Mouse (Mus musculus) brain, embryonic 14.5 days (tissue): ENCODE measurements around the gene Phyhipl. TPM values are rescaled to one million over a fixed set of nuclear protein-coding genes. Genes with fewer than 3 reads are reported as not detected.
A peak's percentile ranks its signal among the peaks of the same experiment; 100 is the strongest.

Experiments
- DNase-seq: peaks from one replicate; pipeline ENCODE4 v3.0.0-alpha.2; 2011; ENCODE audit warnings: low read depth
- CTCF ChIP-seq: fragments of 200-500 bp; IDR thresholded peaks from 2 replicates; pipeline ENCODE4 v1.5.1; 2012; ENCODE audit warnings: inconsistent platforms, mild to moderate bottlenecking, moderate library complexity, borderline replicate concordance; ENCODE audit not compliant: insufficient read depth, insufficient read length; ENCODE audit errors: extremely low read depth
- POLR2A ChIP-seq: fragments of 200-500 bp; IDR thresholded peaks from 2 replicates; pipeline ENCODE4 v1.6.1; 2012; ENCODE audit warnings: mild to moderate bottlenecking, inconsistent platforms, borderline replicate concordance; ENCODE audit not compliant: poor library complexity, insufficient read depth, insufficient read length, severe bottlenecking; ENCODE audit errors: extremely low read depth
- polyA plus RNA-seq: library from polyadenylated mRNA; depleted of rRNA; stranded (reverse); fragments of >200 nt; gene quantifications from 2 replicates; pipeline ENCODE4 v1.2.3, GENCODE M21; 2012

Phyhipl gene
- polyA plus RNA-seq, 1 experiment: 102 TPM

DNA sequence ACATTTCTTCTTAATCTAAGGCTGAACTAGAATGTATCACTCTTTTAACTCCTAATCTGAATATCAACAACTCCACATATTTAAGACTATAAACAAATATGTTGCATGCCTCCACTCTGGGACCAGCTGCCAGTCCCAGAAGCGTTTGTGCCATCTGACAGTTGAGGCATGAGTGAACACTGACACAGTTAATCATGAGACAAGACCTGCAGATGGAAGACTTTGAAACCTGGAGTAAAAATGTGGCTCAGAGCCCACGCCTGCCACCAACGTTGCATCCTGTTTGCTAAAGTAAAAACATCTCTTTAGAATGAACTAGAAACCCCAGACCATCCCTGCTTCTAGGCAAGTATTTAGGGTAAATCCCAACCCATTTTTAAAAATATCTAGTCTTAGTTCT is 1.6 kb downstream of the Phyhipl start:
- DNase-seq: peak; percentile 70
- no peak for TF ChIP-seq POLR2A
- TF ChIP-seq CTCF: no peak

DNA sequence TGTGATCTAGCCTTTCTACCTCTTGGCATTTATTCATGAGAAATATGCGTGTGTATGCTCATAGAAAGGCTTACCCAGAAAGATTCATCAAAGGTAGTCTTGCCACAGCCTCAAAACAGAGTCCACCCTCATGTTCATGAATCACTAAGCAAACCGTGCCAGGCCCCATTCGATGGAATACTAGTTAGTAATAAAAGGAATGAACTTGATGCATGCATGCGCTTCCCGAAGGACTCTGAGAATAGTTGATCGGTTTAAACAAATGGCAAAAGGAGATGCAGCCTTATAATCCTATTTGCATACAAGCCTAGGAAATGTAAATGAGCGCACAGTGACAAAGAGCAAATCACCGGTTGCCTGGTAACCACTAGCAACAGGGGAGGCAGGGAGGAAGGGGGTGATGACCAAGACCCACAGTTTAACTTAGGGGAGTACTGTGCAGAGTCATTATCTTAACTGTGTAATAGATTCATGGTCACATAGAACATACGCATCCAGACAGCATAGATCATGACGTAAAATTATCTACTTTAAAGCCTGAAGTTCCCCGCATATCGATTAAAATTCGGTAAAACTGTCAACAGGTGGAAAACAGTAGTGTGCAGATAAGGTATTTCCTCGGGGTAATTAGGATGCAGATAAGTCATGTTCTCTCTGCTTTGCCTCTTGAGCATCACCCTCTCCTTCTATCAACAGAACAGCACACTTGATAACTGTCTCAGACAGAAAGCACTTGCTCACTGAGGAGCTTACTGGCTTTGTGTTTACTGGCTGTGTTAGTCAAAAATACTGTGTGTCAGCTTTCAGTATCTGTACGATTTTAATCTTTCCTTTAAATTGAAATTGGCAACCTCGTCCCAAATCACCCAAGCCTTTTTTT is 3.8 kb downstream of the Phyhipl start:
- DNase-seq: peak; percentile 74
- no peak for TF ChIP-seq POLR2A
- TF ChIP-seq CTCF: no peak

DNA sequence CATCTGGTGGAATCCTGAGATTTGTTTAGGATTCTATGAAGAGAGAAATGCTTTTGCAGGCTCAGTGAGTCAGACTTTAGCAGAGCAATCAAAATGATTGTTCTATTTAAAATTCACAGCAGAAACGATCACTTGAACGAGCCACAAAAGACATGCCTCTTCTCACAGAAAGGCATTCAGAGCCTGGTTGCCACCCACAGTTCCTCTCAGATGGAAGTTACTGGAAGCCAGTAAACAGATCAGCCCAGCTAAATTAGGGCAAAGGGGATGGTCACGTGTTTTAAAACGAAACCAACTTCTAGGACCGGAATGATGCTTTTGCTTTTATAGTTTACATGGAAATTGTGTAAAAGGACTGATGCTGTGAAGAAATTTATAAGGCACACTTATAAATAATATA is 6.9 kb downstream of the Phyhipl start:
- no peak for TF ChIP-seq CTCF
- no peak for TF ChIP-seq POLR2A
- peak; percentile 65 for DNase-seq

DNA sequence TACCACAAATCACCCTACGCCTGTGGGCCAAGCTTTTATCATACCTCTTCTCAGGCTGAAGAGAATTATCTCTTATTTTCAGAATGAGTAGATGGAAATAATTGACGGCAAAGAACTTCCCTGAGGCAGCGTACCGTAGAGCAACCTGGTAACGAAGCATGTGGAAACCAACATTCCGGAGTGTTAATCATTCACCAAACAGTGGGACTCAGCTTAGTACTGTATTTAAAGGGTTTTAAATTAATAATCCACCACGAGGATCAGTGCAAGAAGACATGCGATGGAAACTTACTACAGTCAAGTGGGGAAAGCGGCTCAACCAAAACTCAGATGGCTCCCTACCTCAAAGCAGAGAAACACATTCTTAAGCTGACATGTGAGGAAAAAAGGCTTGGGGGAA is 12.6 kb downstream of the Phyhipl start:
- no peak for DNase-seq
- TF ChIP-seq CTCF (no peak), POLR2A (no peak)

DNA sequence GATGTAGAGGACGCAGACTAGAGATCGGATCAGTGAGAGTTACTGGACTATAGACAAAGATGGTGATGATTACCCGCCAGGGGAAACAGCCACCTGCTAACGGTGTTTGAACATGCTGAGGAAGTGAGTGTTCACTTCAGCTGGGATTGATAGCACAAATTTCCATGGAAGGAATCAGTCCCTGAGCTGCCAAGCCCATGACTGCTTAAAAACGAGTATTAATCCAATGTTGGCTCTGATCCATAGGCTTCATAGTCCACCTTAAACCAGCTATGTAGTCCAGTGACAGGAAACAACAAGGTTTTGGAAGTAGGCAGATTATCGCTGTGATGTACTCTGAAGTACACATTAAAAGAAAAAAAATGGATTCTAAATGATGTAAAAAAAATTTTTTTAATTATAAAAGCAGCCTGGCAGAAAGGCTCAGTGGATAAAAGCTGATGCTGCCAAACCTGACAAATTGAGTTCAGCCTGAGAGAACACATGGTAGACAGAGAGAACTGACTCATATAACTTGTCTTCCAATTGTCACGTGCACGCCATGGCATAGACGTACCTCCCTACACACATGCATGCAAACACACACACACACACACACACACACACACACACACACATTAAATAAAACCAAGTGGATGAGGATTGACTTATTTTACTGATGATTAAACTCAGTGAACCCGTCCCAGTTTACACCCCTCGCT is 14.7 kb downstream of the Phyhipl start:
- DNase-seq: peak; percentile 70
- TF ChIP-seq CTCF: no peak
- TF ChIP-seq POLR2A: no peak

DNA sequence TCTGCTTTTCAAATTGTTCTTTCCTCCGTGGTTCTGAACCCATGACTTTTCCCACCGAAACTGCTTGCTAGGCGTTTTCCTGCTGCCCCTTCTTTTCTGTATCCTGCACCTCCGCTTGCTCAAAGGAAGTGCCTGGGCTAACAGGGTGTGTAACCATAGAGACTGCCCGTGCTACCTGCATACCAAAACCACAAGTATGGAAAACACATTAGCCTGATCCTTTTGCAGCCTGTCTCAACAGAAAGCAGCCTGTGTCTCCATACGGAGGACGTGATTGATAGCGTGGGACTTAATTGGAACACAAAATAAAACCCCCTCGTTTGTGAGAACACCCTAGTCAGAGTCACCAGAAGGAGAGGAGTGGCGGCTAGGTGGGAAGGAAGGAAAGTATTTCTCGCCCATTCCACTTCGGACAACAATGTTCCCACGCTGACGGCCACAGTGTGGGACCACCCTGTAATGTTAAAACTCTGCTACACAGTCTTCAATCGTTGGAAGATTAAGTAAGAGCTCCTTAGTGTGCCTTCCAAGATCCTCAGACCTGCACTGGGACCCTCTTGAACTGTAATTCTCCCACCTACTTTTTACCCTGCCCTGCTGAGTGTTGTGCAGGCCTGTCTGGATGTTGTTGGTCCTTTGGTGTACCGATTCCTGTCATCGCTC is 15.6 kb downstream of the Phyhipl start:
- peak; percentile 82 for DNase-seq
- no peak for TF ChIP-seq CTCF
- no peak for TF ChIP-seq POLR2A

DNA sequence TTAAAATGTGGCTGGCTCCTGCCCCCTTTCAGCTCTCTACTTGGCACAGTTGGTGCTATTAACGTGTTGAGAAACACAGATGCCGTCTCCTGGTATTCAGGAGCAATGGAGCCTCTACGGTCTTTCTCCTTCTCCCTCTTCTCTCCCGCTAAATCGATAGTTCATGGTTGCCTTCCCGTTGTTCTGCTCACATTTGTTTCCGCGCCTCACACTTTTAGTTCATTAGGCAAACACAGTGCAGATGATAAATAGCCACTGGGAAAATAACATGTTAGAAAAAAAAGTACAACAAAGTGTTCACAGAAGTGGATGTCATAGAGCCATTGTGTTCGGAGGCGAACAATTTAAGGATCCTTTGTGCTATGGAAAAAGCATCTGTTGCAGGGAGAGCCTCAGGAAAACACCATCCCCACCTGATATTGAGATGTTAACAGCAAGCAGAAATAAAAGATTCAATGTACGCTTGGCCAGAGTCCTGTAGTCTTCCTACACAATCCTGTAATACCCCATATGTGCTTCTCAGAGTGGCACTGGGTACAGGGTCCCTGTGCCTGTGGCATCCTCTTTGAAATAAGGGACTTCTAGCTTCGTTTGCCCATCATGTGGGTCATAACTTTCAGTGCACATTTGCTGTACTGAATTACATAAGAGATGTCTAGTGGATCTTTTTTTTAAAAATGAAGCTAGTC is 18.0 kb downstream of the Phyhipl start:
- no peak for TF ChIP-seq POLR2A
- no peak for TF ChIP-seq CTCF
- DNase-seq: peak; percentile 80

DNA sequence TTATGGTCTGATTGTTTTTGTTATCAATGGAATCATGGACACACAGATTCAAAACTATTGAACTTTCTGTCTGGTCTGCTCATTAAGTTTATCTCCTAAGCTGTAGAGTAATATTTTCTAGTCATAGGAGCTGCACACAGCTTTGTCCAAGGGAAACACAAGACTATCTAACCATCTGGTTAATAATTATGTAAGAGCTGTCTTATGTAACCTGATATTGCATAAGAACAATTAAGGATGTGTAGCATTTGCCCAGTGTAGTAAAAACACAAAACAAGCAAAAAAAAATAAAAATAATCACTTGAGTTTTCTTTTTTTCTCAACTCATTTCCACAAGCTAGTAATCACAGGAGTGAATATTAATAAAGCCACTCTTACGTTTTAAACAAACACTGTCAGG is 20.5 kb downstream of the Phyhipl start:
- TF ChIP-seq POLR2A: no peak
- TF ChIP-seq CTCF: no peak
- DNase-seq: no peak

DNA sequence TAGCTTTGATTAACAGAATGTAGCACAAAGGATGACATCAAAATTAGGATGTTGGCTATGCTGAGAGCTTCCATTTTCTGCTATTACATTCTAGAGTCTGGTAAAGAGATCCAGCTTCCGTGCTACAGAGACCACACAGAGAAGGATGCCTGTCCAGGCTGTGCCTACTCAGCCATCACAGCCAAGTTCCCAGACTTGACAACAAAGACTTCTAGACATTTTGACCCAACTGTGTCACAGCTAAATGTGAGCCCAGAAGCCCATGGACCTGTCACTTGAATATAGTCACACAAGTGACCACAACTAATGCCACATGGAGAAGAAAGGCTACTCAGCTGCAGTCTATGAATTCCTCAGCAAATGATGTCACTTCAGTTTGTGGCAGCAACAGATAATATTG is 24.6 kb downstream of the Phyhipl start:
- DNase-seq: no peak
- TF ChIP-seq CTCF (no peak), POLR2A (no peak)

DNA sequence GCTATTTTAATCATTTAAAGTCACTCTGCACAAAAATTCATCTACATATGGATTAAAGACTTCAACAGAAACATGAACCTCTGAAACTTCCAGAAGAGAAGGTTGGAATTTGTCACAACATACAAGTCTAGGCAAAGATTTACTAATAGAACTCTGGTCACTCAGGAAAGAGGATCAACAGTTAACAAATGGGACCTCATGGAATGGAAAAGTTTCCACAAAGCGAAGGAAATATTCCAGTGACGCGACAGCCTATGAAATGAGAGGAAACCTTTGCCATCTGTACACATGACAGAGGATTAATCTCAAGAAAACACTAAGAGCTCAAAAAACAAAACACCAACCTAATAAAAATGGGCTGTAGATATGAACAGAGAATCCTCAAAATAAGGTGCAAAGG is 32.3 kb downstream of the Phyhipl start:
- DNase-seq: no peak
- TF ChIP-seq CTCF (no peak), POLR2A (no peak)

DNA sequence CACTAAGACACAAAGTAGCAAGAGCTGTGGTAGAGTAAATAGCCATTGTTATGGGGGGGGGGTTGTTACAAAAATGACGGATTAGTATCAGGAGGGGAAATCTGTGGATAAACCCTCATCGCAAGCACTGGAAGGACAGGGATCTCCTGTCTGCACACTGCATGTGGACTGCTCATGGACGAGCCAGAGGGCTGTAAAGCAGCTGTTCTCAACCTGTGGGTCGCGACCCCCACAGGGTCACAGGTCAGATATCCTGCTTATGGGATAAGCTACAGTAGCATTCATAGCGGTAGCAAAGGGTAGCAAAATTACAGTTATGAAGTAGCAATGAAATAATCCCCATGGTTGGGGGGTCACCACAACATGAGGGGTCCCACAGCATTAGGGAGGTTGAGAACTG is 39.4 kb downstream of the Phyhipl start:
- DNase-seq: no peak
- no peak for TF ChIP-seq CTCF
